Mouse (Mus musculus): ENCODE results near the gene Cd72.

The Cd72 gene

DNA sequence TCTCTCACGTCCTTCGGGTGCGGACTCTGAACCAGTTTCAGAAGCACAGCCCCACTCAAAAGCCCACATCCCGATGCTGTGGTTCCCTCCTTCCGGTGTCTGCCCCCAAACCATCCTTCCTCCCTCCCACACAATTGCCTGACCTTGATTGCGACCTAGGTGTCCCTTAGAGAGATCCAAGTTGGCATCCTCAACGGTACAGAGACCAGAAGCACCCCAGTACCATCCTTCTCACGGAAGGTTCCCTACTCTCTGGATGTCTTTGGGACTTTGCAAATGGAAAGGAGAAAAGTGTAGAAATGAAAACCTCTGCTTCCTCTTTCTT, 24.1 kb upstream of the Cd72 start:
- DNase-seq (ENCODE audit: low read depth) = no peak

DNA sequence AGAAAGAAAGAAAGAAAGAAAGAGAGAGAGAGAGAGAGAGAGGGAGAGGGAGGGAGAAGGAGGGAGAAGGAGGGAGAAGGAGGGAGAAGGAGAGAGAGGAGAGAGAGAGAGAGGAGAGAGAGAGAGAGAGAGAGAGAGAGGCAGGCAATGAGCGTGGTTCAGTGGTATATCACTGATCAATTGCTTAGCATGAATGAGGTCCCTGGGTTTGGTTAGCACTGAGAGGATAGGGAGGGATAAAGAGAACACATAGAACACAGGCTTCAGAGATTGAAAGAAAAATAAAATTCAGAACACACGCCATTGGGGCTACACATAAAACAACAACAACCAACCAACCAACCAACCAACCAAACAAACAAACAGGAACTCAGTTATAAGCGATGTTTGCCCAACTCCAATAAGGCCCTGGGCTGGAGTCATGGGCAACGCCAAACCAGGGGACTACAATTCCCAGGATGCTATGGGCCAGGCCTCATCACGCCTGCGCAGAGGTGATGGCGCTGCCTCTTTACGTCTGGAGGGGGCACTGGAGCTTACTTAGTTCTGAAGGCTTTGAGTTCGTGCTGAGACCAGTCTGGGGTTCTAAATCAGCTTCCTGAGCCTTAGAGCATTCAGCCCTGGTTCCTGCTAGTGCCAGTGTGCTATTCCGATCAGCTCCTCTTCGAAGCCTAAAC, 23.6 kb upstream of the Cd72 start:
- peak; percentile 76 for DNase-seq (ENCODE audit: low read depth)

DNA sequence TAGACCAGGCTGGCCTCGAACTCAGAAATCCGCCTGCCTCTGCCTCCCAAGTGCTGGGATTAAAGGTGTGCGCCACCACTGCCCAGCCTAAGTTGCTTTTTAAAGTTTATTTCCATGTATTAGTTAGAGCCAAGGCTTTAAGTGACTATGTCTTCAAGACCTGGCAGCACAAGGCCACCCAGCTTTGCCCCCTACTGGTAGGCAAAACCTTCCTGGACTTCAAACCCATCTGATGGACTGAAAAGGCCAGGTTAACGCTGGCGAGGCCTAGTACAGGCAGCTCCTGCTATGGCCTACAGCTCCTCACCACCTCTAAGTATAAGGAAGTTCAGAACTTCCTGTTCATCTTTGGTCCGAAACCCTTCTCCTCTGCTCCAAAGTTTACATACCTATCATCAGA, 22.2 kb upstream of the Cd72 start:
- DNase-seq (ENCODE audit: low read depth) = peak; percentile 39

DNA sequence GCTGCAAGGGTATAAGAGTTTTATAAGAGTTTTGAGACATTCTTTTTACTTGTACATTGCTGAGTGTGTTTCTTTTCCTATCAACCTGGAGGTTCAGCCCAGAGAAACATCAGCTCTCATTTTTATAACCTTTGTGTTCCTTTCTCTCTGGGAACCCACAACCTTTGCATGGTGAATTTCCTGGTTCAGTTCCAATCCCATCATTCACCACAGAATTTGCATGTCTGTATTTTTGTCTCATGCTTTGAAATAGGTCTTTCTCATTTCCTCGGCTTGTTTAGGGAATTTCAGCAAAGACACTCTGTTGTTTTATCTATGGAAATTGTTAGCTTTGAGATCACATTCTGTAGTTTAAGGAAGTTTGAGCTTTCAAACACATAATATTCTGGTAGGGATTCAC, 19.2 kb upstream of the Cd72 start:
- no peak for DNase-seq (ENCODE audit: low read depth)

DNA sequence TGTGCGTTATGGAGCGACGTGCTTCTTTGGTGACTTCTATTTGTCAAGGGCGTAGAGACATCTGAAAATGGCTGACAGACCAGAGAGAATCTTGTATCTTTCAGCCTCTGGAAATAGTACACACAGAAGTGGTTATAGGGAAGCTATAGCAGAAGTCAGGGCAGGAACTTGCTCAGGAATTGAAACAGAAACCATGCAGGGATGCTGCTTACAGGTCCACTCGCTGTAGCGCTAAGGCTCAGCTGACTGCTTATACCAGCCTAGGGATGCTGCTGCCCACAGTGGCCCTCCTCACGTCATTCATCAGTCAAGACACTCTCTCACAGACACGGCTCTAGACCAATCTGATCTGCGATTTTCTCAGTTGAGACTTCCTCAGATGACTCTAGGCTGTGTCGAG, 15.9 kb upstream of the Cd72 start:
- DNase-seq (ENCODE audit: low read depth) = no peak

- DNase-seq (ENCODE audit: low read depth) = no peak
Measured at GRCm38 (mm10) chr4:43466872-43467271, 12.4 kb upstream of the Cd72 start.

- DNase-seq (ENCODE audit: low read depth) = no peak
Measured at GRCm38 (mm10) chr4:43465935-43466334, 11.5 kb upstream of the Cd72 start.

DNA sequence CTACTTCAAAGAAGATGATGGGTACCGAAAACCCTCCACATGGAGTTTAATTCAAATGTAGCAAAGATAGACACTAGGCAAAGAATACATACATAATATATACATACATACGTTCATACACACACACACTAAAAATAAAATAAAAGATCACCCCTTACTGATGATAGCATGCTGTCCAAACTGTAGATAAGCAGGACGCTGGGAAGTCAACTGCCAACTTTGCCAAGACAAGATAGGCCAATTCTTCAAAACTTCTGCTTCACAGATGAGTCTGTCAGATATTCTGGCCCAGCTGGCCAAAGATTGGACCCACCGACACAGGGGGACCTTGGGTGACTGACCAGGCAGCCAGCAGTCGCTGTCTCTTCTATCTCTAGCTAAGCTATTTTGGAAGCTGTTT, 8.7 kb upstream of the Cd72 start:
- DNase-seq (ENCODE audit: low read depth) = no peak

DNA sequence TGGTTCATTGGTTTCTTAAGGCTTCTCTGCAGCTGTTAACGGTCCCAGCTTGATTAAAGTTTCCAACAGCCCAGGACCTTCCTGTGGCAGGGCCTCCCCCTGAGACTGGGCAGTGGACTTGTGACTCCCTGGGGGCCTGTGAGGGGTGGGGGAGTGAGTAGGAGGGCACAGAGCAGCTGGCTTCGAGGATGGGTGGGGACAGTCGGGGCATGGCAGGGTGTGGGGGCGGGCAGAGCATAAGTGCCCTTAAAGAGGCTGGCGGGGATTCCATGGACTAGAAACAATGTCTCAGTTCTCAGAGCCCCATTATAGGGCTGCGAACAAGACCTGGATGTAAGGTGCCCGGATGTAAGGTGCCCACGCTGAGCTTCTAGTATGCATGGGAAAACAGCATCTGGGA, 2.7 kb upstream of the Cd72 start:
- no peak for DNase-seq (ENCODE audit: low read depth)

DNA sequence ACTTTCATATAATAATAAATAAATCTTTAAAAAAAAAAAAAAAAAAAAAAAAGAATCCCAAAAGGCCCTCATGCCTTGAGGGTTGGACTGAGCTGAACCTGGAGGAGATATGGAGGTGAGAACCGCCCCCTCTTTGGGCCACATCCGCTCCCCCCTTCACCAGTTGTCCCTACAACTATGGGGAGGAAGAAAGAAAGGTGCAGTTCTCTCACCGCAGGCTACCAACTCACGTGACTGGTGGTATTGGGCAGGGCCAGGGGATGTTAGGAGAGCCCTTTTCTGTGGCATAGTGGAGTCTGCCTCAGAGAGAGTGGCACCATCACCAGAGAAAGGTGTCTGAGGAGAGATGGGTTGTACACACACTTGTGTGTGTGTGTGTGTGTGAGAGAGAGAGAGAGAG, 2.0 kb upstream of the Cd72 start:
- DNase-seq (ENCODE audit: low read depth) = no peak

GRCm38 (mm10) chr4:43453413-43453812, 1.0 kb downstream of the Cd72 start:
- DNase-seq (ENCODE audit: low read depth) = no peak

DNA sequence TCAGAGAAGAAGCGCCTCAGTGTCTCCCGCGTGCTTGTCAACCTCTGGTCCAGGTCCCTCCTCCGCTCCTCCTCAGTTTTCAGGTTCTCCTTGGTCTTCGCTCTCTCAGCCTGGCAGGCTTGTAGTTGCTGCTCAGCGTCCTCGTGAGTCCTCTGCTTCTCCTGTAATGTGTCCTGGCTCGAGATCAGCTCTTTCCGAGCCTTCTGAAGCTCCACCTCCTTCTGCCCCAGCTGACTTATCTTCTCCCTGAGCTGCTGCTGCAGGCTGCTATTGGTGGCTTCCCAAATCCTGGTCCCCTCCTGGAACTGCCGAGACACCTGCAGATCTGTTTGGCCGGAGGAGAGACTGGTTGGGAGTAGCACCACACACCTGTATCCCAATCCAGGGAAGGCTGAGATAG, 2.1 kb downstream of the Cd72 start:
- no peak for DNase-seq (ENCODE audit: low read depth)

- DNase-seq (ENCODE audit: low read depth) = no peak
Measured at GRCm38 (mm10) chr4:43448554-43448953, 5.9 kb downstream of the Cd72 start.

- no peak for DNase-seq (ENCODE audit: low read depth)
Measured at GRCm38 (mm10) chr4:43447251-43447650, 7.2 kb downstream of the Cd72 start.

GRCm38 (mm10) chr4:43443511-43443910, 10.9 kb downstream of the Cd72 start:
- peak; percentile 48 for DNase-seq (ENCODE audit: low read depth)

DNA sequence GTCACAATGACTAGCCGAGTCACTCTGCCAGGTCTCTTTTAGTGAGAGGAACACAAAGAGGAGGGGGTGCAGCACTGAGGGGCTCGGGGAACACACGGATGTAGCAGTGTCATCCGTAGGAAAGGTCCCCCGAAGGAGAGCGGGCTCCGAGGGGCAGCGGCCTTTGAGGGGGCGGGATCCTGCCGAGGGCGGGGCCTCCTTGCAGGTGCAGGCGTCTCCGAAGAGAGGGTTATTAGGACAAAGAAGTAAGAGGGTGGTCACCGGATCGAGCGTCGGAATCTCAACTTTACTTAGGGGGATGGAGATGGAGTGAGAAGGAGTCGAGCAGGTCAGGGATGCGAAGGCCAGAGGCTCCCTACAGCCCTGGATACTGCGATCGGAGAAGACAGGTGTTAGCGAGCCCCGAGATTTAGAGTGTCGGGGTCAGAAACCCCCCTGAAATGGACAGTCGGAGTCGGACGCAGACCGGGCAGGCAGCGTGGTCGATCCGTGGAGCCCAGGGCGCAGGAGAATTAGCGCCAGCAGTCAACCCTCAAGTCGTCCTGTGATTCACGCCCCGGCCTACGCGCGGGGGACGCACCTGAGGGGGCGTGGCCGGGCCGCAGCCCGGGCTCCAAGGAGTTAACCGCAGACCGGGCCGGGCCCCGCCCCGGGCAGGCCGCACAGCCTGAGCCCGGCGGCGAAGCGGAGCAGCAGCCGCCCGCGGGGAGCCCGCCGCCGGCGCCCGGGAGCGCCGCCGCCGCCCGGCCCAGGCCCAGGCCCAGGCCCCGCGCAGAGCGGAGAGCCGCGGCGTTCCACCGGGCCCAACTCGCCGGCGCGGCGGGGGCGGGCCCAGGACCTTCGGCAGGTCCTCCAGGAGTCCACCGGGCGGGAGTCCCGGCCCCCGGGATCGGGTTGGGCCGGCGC, 11.7 kb downstream of the Cd72 start:
- DNase-seq (ENCODE audit: low read depth) = peak; percentile 85

GRCm38 (mm10) chr4:43442044-43442443, 12.4 kb downstream of the Cd72 start:
- DNase-seq (ENCODE audit: low read depth) = peak; percentile 99

DNA sequence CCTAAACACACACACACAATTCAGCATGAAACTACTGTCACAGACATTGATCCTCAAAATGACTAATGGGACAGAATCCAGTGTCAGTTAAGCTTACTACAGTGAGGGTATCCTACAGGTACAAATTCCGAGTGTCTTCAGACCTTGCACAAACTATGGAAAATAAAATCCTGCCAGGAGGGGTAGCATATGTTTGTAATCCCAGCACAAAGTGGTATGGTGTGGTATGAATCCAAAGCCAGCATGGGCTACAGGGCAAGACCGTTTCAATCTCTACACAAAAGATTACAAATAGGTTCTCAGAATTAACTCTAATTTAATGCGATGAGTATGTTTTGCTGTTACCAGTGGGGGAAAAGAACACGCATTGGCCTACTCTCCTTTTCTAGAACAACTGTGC, 12.8 kb downstream of the Cd72 start, which contains the start of gene Tesk1:
TSS of gene Tesk1 (plus strand) at position 301 of the 400 bp plus-strand sequence.
- no peak for DNase-seq (ENCODE audit: low read depth)

DNA sequence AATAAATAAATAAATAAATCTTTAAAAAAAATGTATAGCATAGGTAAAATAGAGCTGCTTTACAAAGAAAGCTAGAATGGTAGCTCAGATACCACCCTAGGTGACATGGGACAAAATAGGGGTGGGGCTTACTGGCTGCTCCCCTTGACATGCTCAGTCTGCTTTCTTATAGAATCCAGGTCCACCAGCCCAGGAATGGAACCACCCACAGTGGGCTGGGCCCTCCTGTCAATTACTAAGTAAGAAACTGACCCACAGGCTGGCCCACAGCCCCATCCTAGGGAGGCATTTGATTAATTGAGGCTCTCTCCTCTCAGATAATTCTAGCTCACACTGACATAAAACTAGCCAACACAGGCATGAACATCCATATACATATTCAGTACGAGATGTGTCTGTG, 21.6 kb downstream of the Cd72 start:
- DNase-seq (ENCODE audit: low read depth) = no peak

- peak; percentile 91 for DNase-seq (ENCODE audit: low read depth)
Measured at GRCm38 (mm10) chr4:43431690-43432089, 22.7 kb downstream of the Cd72 start.

- no peak for DNase-seq (ENCODE audit: low read depth)
Measured at GRCm38 (mm10) chr4:43428946-43429345, 25.5 kb downstream of the Cd72 start, which contains the start of gene Fam166b. Gene Fam166b, minus strand, starts transcription at chr4:43429134.

DNA sequence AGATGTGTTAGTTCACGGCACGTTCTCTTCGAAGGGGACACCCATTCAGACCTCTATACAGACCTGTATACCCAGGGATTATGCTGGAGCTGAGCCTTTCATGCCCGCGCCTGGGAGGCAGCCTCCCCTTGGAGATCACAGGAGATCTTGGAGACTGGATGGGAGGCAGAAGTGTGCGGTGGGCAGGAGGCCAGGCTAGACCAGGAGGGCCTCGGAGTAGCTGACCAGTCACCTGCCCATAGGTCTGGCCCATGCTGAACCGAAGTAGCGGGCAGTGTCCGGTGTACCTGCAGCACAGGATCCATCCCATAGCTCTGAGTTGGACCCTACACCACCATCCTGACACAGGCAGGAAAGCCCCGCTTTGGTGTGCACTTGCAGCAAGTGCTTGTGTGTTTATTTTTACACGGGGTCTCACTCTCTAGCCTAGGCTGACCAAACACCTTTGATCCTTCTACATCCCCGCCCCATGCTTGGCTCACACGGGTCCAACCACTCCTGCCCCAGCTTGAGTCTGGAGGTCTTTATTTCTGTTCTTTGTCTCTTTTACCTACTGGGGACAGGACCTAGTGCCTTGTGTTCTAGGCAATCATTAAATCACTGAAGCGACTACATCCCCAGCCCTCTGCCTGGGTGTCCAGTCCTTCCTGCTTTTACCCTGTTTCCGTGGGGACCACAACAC, 26.1 kb downstream of the Cd72 start:
- DNase-seq (ENCODE audit: low read depth) = no peak

All from NIH3T3 (cell line).